Mouse (Mus musculus) small intestine, adult 2 months (tissue): ENCODE measurements around the gene Akap6. TPM values are rescaled to one million over a fixed set of nuclear protein-coding genes. Genes with fewer than 3 reads are reported as not detected.

Experiments
- H3K27ac ChIP-seq: fragments of 200-500 bp; 2 replicates; pipeline ENCODE4 v1.5.1; 2012; ENCODE audit warnings: low read depth, low read length, control low read depth, inconsistent platforms; ENCODE audit not compliant: insufficient read depth
- H3K27me3 ChIP-seq: fragments of 200-500 bp; 2 replicates; pipeline ENCODE4 v1.6.1; 2012; ENCODE audit warnings: mild to moderate bottlenecking, moderate library complexity, low read length, inconsistent platforms; ENCODE audit not compliant: control insufficient read depth, insufficient read depth
- H3K36me3 ChIP-seq: fragments of 200-500 bp; 2 replicates; pipeline ENCODE4 v1.6.1; 2012; ENCODE audit warnings: mild to moderate bottlenecking, low read length, control low read depth, inconsistent platforms; ENCODE audit not compliant: control insufficient read depth, insufficient read depth
- H3K4me1 ChIP-seq: fragments of 200-500 bp; 2 replicates; pipeline ENCODE4 v1.6.1; 2012; ENCODE audit warnings: low read length, inconsistent platforms, mixed read lengths; ENCODE audit not compliant: control insufficient read depth, insufficient read depth, insufficient read length
- H3K4me3 ChIP-seq: fragments of 200-500 bp; 2 replicates; pipeline ENCODE4 v1.5.1; 2012; ENCODE audit warnings: low read depth, mild to moderate bottlenecking, control low read depth, inconsistent platforms, low read length, moderate library complexity
- CTCF ChIP-seq: fragments of 200-500 bp; IDR thresholded peaks from 2 replicates; pipeline ENCODE4 v1.5.1; 2012; ENCODE audit warnings: low read depth, mild to moderate bottlenecking, control low read depth, inconsistent platforms, low read length, moderate library complexity, mixed read lengths; ENCODE audit not compliant: insufficient replicate concordance, insufficient read length; ENCODE audit errors: extremely low read depth
- POLR2A ChIP-seq: fragments of 200-500 bp; IDR thresholded peaks from 2 replicates; pipeline ENCODE4 v1.6.1; 2012; ENCODE audit warnings: low read depth, mild to moderate bottlenecking, control low read depth, inconsistent platforms, low read length, moderate library complexity
- WGBS: fragments of 180-500 bp; shearing (Covaris S2); methylation state at CpG from one replicate; pipeline ENCODE4 v1.1.7; 2018; 5-methylcytosine and 5-hydroxymethylcytosine counted together
- polyA plus RNA-seq: library from polyadenylated mRNA; depleted of rRNA; stranded (reverse); fragments of >200 nt; gene quantifications from 2 replicates; pipeline ENCODE4 v1.2.3, GENCODE M21; 2012

Gene Akap6
- polyA plus RNA-seq, 1 experiment: 0.23 TPM

DNA sequence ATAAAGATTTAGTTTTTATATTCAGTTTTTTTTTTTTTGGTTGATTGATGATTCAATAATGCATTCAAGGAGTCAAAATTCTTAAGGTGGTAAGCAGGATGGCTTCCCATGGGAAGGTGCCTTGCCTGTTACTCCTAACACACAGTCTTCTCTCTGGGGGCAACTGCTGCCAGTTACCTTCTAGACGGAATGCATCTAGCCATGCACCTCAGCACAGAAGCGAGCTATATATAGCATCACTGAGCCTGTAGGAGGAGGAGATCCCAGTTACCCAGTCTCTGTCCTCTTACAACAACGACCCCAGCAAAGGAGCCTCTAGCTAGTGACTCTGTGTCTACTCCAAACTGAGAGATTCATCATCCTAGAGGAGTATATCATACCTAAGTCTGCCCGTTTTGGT lies 150.1 kb downstream of the Akap6 start:
- Histone ChIP-seq H3K4me3 (no peak overlapping the region), H3K27ac (no peak overlapping the region), H3K36me3 (no peaks in the 10 kb centered on the region), H3K27me3 (no peaks in the 10 kb centered on the region), H3K4me1 (no peaks in the 10 kb centered on the region)
- no peak for TF ChIP-seq CTCF
- no peak for TF ChIP-seq POLR2A
- WGBS: 83% methylated on average over 4 of the region's 4 CpGs

DNA sequence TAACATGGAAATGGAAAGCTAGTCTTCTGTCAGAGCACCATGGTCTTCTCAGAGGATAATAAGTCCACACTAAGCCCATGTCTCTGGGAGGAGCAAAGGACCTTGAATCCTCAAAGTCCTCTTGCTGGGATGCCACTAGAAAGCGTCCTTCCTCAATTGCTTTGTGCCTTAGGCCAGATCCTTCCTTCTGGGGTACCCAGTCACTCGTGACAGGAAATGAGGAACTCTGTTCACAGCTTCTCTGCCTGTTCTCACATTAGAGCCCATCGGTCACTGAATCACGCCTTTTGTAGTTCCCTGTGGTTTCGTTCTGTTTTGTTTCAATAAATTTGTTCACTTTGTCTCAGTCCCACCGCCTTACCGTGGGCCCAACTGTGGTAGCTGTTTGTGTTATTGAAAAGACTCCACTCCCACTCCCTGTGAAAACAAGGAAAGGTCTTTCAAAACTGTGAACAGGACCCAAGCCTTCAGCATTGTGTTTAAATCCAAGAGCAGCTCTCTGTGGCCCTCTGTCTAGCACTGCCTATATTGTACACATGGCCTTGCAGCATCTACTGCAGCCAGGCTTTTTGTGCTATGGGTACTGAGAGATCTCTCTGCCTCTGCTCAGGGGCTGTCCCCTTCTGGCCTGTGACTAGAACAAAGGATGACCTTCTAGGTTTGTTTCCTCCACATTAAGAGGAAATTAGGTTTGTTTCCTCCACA lies 151.3 kb downstream of the Akap6 start:
- TF ChIP-seq POLR2A: no peak
- TF ChIP-seq CTCF: no peak
- Histone ChIP-seq H3K27ac (no peak overlapping the region), H3K4me3 (no peak overlapping the region), H3K4me1 (no peaks in the 10 kb centered on the region), H3K36me3 (no peaks in the 10 kb centered on the region), H3K27me3 (no peaks in the 10 kb centered on the region)
- 72% methylated on average over 7 of the region's 7 CpGs for WGBS

DNA sequence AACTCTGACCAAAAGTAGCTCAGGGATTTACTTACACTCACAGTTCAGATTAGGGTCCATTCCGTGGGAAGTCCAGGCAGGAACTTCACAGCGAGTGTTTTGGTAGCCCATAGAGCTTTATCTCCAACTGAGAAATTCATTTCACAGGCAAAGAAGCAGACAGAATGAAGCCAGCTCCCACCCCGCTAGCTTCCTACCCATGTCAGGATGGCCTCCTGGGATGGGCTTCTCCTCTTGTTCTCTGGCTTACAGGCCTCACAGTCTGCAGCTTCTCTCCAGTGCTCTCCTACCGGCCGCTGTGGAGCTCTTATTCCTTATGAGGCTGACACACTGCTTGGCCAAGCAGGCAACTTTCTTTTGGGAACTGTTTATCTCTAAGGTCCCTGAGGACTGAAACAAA lies 152.0 kb downstream of the Akap6 start:
- no peaks in the 10 kb centered on the region for H3K27me3 ChIP-seq
- TF ChIP-seq CTCF (no peak), POLR2A (no peak)
- H3K36me3 ChIP-seq: no peaks in the 10 kb centered on the region
- no peaks in the 10 kb centered on the region for H3K4me1 ChIP-seq
- no peak overlapping the region for H3K4me3 ChIP-seq
- H3K27ac ChIP-seq: no peak overlapping the region
- WGBS: 80% methylated on average over 5 of the region's 5 CpGs

GRCm38 (mm10) chr12:52854236-52854679 lies 155.1 kb downstream of the Akap6 start:
- no peak overlapping the region for H3K4me3 ChIP-seq

GRCm38 (mm10) chr12:52856104-52856503 lies 156.9 kb downstream of the Akap6 start:
- Histone ChIP-seq H3K36me3 (no peaks in the 10 kb centered on the region), H3K27ac (no peak overlapping the region), H3K4me1 (no peaks in the 10 kb centered on the region), H3K27me3 (no peaks in the 10 kb centered on the region), H3K4me3 (no peak overlapping the region)
- WGBS: 77% methylated on average over 1 of the region's 1 CpGs
- no peak for TF ChIP-seq POLR2A
- no peak for TF ChIP-seq CTCF

More at GRCm38 (mm10) chr12:52854236-52854679, 155.1 kb downstream of the Akap6 start:
- no peaks in the 10 kb centered on the region for H3K36me3 ChIP-seq
- WGBS: 67% methylated on average over 7 of the region's 7 CpGs
- TF ChIP-seq CTCF: no peak
- no peak for TF ChIP-seq POLR2A
- H3K4me1 ChIP-seq: no peaks in the 10 kb centered on the region
- H3K27me3 ChIP-seq: no peaks in the 10 kb centered on the region
- H3K27ac ChIP-seq: no peak overlapping the region

DNA sequence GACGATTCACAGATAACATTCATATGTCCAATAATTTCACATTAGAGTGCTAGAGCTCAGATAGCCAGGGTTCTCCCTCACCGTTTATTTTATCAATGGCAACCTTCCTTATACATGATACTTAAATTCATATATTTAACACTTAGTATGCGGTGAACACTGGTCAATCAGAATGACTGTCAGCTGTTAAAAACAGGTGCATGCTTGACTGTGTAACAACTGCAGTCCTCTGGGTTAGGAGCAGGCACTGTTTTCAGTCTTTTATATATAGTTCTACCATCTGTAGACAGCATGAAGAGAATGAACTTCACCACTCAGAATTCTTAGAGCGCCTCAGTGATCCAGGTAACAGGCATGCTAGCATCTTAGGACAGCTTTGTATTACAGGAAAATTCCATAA lies 158.1 kb downstream of the Akap6 start:
- no peaks in the 10 kb centered on the region for H3K4me1 ChIP-seq
- H3K27ac ChIP-seq: no peak overlapping the region
- 84% methylated on average over 4 of the region's 4 CpGs for WGBS
- TF ChIP-seq POLR2A: no peak
- no peak for TF ChIP-seq CTCF
- no peak overlapping the region for H3K4me3 ChIP-seq
- H3K36me3 ChIP-seq: no peaks in the 10 kb centered on the region
- no peaks in the 10 kb centered on the region for H3K27me3 ChIP-seq

DNA sequence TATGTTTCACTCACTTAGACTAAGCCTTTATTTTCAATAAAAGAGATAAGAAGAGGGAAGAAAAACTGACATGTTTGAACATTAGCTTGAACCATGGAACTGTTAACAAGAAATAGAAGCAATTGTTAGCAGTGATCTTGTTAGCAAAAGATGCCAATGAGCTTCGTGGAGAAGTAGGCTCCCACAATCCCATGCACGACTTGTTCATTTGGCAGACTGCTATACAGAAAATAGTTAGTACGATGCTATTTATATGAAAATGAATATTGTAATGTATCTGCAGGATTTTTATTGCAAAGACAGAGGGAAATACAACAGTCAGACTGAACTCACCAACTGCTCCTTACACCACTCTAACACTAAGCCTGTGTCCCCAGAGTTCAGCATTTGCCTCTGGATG lies 162.7 kb downstream of the Akap6 start:
- WGBS: 82% methylated on average over 3 of the region's 3 CpGs
- H3K27me3 ChIP-seq: no peaks in the 10 kb centered on the region
- TF ChIP-seq POLR2A (no peak), CTCF (no peak)
- no peaks in the 10 kb centered on the region for H3K36me3 ChIP-seq
- H3K4me1 ChIP-seq: no peaks in the 10 kb centered on the region
- no peak overlapping the region for H3K27ac ChIP-seq
- no peak overlapping the region for H3K4me3 ChIP-seq
